Mouse (Mus musculus) frontal cortex, adult 2 months (tissue): Measurements from ENCODE around the gene Nt5c2. TPM values are rescaled to one million over a fixed set of nuclear protein-coding genes. Genes with fewer than 3 reads are reported as not detected.

Source experiments
- DNase-seq, 2 experiments: peaks; one replicate each; pipeline ENCODE4 v3.0.0; 2022; ENCODE audit warnings: low spot score in 1 of 2; ENCODE audit errors: extremely low spot score in 1 of 2
- polyA plus RNA-seq: library from polyadenylated mRNA; depleted of rRNA; stranded (reverse); fragments of >200 nt; gene quantifications from 2 replicates; pipeline ENCODE4 v1.2.3, GENCODE M21; 2012

Gene Nt5c2
- polyA plus RNA-seq, 1 experiment, result 53.3 TPM

GRCm38 (mm10) chr19:46897135-46897534 is 117.8 kb downstream of the Nt5c2 start:
- DNase-seq, result no peak

- no peak for DNase-seq
Measured at GRCm38 (mm10) chr19:46893484-46893883, 121.5 kb downstream of the Nt5c2 start.

DNA sequence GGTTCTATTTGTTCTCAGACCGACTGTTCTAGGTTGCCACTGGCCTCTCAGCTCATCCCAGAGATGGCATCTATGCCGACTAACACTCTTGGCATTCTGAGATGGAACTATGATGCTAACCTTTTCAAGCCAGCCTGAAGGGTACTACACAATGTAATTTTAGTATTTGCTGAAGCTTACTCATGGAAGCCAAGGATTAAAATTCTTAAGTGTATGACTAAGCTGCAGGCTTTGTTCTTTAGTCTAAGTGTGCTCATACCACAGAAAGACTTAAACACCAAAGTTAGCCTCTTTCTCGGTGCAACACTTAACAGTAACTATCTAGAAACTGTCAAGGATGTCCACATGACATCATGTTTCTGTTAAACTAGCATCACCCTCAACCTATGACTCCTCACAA is 122.1 kb downstream of the Nt5c2 start:
- DNase-seq, result no peak

- no peak for DNase-seq
Measured at GRCm38 (mm10) chr19:46890657-46891056, 124.3 kb downstream of the Nt5c2 start.

GRCm38 (mm10) chr19:46889666-46890065 is 125.3 kb downstream of the Nt5c2 start:
- no peak for DNase-seq

- DNase-seq, result no peak
Measured at GRCm38 (mm10) chr19:46887811-46888527, 127.0 kb downstream of the Nt5c2 start.

- DNase-seq, result no peak
Measured at GRCm38 (mm10) chr19:46886826-46887225, 128.1 kb downstream of the Nt5c2 start.

DNA sequence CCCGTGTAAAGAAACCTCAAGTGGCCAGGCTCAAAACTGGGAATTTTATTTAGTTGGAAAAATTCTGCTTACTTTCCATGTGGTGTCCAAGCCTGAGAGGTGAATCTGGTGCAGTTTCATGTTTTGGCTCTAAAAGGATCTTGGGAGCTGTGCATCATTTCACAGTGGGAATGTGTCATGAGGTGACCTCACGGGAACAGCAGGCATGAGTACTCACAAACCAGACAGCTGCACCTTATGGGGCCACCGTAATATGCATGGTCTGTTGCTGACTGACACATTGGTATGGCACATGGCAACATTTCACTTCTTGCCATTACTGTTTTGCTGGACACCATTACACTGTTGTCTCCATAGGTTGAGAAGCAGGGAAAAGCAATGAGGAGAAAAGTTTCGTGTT is 129.6 kb downstream of the Nt5c2 start:
- DNase-seq, result no peak

GRCm38 (mm10) chr19:46879876-46880275 is 135.1 kb downstream of the Nt5c2 start:
- no peak for DNase-seq

- DNase-seq, result peak in 1 of 2 experiments; percentile 80
Measured at GRCm38 (mm10) chr19:46878346-46878745, 136.6 kb downstream of the Nt5c2 start.

DNA sequence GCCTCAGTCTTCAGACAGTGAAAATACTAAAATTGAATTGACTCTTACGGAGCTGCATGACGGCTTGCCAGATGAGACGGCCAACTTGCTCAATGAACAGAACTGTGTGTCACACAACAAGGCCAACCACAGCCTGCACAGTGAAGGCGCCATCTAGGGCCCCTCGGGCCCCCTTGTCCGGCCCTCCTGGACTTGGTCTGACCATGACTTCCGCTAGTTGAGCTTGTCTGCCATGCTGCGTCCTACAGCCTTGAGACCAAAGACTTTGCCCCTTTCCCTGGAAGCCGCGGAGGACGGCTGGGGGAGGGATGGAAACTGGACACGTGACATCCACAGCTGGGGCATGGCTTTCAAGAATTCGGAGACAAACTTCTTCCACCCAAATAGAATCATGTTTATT is 137.1 kb downstream of the Nt5c2 start:
- no peak for DNase-seq

DNA sequence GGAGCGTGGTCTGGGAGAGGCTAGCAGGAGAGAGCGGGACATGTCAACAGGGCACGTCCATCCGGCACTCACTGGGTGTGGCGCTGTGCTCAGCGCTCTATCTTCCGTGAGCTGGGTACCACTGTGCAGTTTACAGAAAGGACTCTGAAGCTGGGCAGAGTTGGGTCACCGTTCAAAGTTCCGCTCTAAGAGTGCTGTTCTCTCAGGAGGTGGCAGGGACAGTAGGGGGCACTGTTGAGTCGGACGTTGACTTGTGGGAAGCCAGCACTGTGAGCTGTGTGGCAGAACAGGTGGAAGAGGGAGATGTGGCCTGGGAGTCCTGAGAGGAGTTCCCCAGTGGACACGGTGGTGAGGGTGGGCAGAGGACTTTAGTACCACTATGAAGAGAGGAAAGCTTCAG is 139.2 kb downstream of the Nt5c2 start:
- peak; percentile 52 to 95 for DNase-seq

DNA sequence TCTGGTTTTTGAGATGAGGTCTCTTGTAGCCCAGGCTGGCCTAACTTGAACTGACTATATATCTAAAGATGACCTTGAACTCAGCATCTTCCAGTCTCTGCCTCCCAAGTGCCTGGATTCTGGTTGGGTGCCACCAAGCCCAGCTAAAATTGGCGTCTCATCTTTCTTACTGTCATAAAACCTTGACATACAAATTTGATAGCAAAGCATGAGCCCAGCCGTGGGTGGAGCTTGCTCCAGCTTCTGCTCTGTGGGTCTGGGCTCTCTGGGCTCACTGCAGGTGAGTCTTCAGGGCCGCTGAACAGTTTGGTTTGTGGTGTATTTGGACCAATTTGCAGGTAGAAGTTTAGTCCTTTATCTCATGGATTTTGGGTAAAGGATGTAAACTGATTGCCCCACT is 141.0 kb downstream of the Nt5c2 start:
- no peak for DNase-seq

DNA sequence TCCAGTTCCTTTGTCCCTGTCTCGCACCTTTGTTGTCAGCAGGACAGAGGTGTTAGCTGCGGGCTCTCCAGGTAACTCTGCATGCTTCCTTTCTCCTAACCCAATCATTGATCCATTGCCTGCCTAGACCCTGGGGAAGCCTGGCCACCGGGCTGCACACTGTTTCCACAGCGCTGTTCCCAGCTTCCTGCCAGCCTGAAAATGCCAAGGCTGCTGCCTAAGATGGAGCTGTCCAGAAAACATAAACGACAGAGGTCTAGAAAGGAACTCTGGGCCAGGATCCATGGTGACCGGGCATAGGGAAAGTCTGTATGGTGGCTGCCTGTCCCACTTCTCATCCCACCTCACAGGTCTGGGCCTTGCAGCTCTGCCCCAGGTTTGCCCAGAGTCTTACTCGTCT is 143.3 kb downstream of the Nt5c2 start:
- no peak for DNase-seq

GRCm38 (mm10) chr19:46871096-46871495 is 143.9 kb downstream of the Nt5c2 start:
- DNase-seq, result peak in 1 of 2 experiments; percentile 43

- peak; percentile 65 to 92 for DNase-seq
Measured at GRCm38 (mm10) chr19:46869526-46869925, 145.4 kb downstream of the Nt5c2 start.

DNA sequence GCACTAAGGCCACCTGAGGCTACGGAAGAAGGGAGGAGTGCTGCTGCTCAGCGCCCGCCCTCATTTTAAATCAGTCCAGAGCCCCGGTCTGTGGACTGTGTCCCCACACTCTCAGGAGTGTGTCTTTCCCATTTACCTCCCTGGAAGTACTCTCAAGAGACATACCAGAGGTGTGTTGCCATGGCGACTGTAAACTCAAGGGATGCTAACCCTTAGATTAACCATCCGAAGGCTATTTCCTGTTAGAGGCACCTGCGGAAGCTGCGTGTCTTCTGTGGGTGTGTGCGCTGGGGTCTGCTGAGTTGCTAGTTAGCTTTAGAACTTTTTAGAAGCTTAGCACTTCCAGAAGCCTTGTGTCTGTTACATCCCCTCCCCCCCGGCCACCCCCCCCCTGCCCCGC is 145.9 kb downstream of the Nt5c2 start:
- no peak for DNase-seq

DNA sequence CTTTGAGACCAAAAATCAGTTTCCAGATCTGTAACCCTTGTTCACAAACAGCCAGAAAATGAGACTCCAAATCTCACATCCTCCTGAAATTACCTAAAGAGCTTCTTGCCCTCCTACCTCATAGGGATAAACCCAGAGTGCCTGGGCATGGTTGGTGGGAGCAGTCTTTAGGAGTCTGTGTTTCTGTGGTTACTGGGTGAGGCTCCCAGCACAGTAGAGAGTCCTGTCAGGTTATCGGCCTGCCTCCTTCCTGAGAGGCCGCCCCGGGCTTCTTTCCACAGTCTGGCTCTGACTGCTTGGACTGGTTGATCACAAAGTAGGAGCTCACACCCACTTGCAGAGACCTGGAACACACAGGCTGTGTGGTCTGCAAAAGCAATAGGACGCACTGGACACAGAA is 149.6 kb downstream of the Nt5c2 start:
- no peak for DNase-seq

GRCm38 (mm10) chr19:46864731-46865331 is 150.1 kb downstream of the Nt5c2 start:
- no peak for DNase-seq

- DNase-seq, result no peak
Measured at GRCm38 (mm10) chr19:46864079-46864478, 150.9 kb downstream of the Nt5c2 start.

- no peak for DNase-seq
Measured at GRCm38 (mm10) chr19:46863236-46863927, 151.6 kb downstream of the Nt5c2 start.

DNA sequence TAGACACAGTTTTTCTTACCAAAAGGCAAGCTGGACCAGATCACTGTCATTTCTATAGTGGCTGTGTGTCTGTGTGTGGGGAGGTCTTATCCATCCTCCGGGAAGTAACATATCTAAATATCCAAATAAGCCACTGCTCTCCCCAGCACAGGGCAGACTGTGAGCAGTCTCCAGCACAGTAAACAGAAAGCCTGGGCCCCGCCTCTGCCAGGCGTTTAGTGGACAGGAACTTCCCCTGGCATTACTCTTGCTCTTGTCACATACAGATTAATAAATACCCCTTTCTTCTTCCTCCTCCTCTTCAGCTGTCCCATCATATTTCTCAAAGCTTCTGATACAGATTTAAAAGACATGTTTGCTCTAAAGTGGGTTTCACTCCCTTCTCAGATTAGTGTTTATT is 152.4 kb downstream of the Nt5c2 start:
- no peak for DNase-seq
